Mouse (Mus musculus): ENCODE measurements around the gene H6pd. TPM values are rescaled to one million over a fixed set of nuclear protein-coding genes. Genes with fewer than 3 reads are reported as not detected.

H6pd gene
- polyA plus RNA-seq, 1 experiment = 0.70 TPM

GRCm38 (mm10) chr4:150033261-150033671 lies 24.4 kb upstream of the H6pd start:
- no peak for TF ChIP-seq GATA1 (IDR thresholded peaks at IDR 0.05; ENCODE audit: low read length)

- TF ChIP-seq GATA1 (IDR thresholded peaks at IDR 0.05; ENCODE audit: low read length) = no peak
Measured at GRCm38 (mm10) chr4:150031234-150031890, 22.5 kb upstream of the H6pd start.

- no peak for TF ChIP-seq GATA1 (IDR thresholded peaks at IDR 0.05; ENCODE audit: low read length)
Measured at GRCm38 (mm10) chr4:150030449-150031233, 21.8 kb upstream of the H6pd start.

- no peak for TF ChIP-seq GATA1 (IDR thresholded peaks at IDR 0.05; ENCODE audit: low read length)
Measured at GRCm38 (mm10) chr4:150029885-150030284, 21.1 kb upstream of the H6pd start.

GRCm38 (mm10) chr4:150023518-150023917 lies 14.7 kb upstream of the H6pd start:
- TF ChIP-seq GATA1 (IDR thresholded peaks at IDR 0.05; ENCODE audit: low read length) = no peak

GRCm38 (mm10) chr4:150019741-150020380 lies 11.0 kb upstream of the H6pd start:
- TF ChIP-seq GATA1 (IDR thresholded peaks at IDR 0.05; ENCODE audit: low read length) = no peak

- TF ChIP-seq GATA1 (IDR thresholded peaks at IDR 0.05; ENCODE audit: low read length) = no peak
Measured at GRCm38 (mm10) chr4:150015436-150015835, 6.6 kb upstream of the H6pd start.

- no peak for TF ChIP-seq GATA1 (IDR thresholded peaks at IDR 0.05; ENCODE audit: low read length)
Measured at GRCm38 (mm10) chr4:150014378-150015091, 5.7 kb upstream of the H6pd start.

GRCm38 (mm10) chr4:150013805-150014204 lies 5.0 kb upstream of the H6pd start:
- TF ChIP-seq GATA1 (IDR thresholded peaks at IDR 0.05; ENCODE audit: low read length) = no peak

GRCm38 (mm10) chr4:150013186-150013690 lies 4.4 kb upstream of the H6pd start:
- no peak for TF ChIP-seq GATA1 (IDR thresholded peaks at IDR 0.05; ENCODE audit: low read length)

- no peak for TF ChIP-seq GATA1 (IDR thresholded peaks at IDR 0.05; ENCODE audit: low read length)
Measured at GRCm38 (mm10) chr4:150012322-150012723, 3.5 kb upstream of the H6pd start.

GRCm38 (mm10) chr4:150011564-150012321 lies 2.9 kb upstream of the H6pd start:
- TF ChIP-seq GATA1 (IDR thresholded peaks at IDR 0.05; ENCODE audit: low read length) = no peak

- no peak for TF ChIP-seq GATA1 (IDR thresholded peaks at IDR 0.05; ENCODE audit: low read length)
Measured at GRCm38 (mm10) chr4:150010054-150010730, 1.4 kb upstream of the H6pd start.

- no peak for TF ChIP-seq GATA1 (IDR thresholded peaks at IDR 0.05; ENCODE audit: low read length)
Measured at GRCm38 (mm10) chr4:150009587-150009930, 736 bp upstream of the H6pd start.

All from G1E-ER4 (cell line).